Mouse (Mus musculus) MEL (cell line): Measurements from ENCODE around the gene Sstr3. TPM values are rescaled to one million over a fixed set of nuclear protein-coding genes. Genes with fewer than 3 reads are reported as not detected.

Experiments
- DNase-seq: peaks from one replicate; pipeline ENCODE4 v3.0.0; 2011; ENCODE audit warnings: low read depth, low spot score
- H3K27ac ChIP-seq: 2 replicates; pipeline ENCODE4 v1.5.1; 2012; ENCODE audit warnings: low read depth, mild to moderate bottlenecking, control low read depth, low read length, moderate library complexity; ENCODE audit not compliant: control insufficient read depth
- H3K27me3 ChIP-seq, 2 experiments: fragments of 150-350 bp in 1 of 2; sonication (generic) in 1 of 2; 2 replicates each; pipeline ENCODE4 v1.6.1; 2012; ENCODE audit warnings: low read length in 2 of 2, mild to moderate bottlenecking in 2 of 2, improper control_type of control experiment in 1 of 2, moderate library complexity in 1 of 2; ENCODE audit not compliant: insufficient read depth in 2 of 2, control insufficient read depth in 1 of 2
- H3K36me3 ChIP-seq, 2 experiments: 2 replicates each; pipeline ENCODE4 v1.6.1; 2012 to 2014; ENCODE audit warnings: low read length in 2 of 2, improper control_type of control experiment in 1 of 2, inconsistent platforms in 1 of 2, mild to moderate bottlenecking in 1 of 2; ENCODE audit not compliant: insufficient read depth in 2 of 2, control insufficient read depth in 1 of 2
- H3K4me1 ChIP-seq, 2 experiments: fragments of 150-350 bp in 1 of 2; sonication (generic) in 1 of 2; 2 replicates each; pipeline ENCODE4 v1.6.1; 2012; ENCODE audit warnings: low read length in 2 of 2, improper control_type of control experiment in 1 of 2, mild to moderate bottlenecking in 1 of 2; ENCODE audit not compliant: insufficient read depth in 2 of 2, control insufficient read depth in 1 of 2
- H3K4me3 ChIP-seq, 2 experiments: fragments of 150-350 bp in 1 of 2; sonication (generic) in 1 of 2; 2 replicates each; pipeline ENCODE4 v1.5.1; 2012; ENCODE audit warnings: low read depth in 2 of 2, low read length in 2 of 2, mild to moderate bottlenecking in 2 of 2, moderate library complexity in 2 of 2, control low read depth in 1 of 2, improper control_type of control experiment in 1 of 2; ENCODE audit not compliant: control insufficient read depth in 1 of 2, insufficient read depth in 1 of 2
- H3K79me2 ChIP-seq: 2 replicates; pipeline ENCODE4 v1.6.1; 2012; ENCODE audit warnings: mild to moderate bottlenecking, low read length, moderate library complexity; ENCODE audit not compliant: control insufficient read depth, poor library complexity, insufficient read depth
- H3K9ac ChIP-seq: 2 replicates; pipeline ENCODE4 v1.6.1; 2012; ENCODE audit warnings: low read depth, mild to moderate bottlenecking, control low read depth, low read length, moderate library complexity; ENCODE audit not compliant: control insufficient read depth, poor library complexity, severe bottlenecking
- H3K9me3 ChIP-seq: fragments of 150-350 bp; sonication (generic); replicated peaks from 2 replicates; pipeline ENCODE4 v1.6.1; 2012; ENCODE audit warnings: mild to moderate bottlenecking, low read length, improper control_type of control experiment, moderate library complexity; ENCODE audit not compliant: insufficient read depth
- ETS1 ChIP-seq: IDR thresholded peaks from 2 replicates; pipeline ENCODE4 v1.6.1; 2012; ENCODE audit warnings: low read depth, mild to moderate bottlenecking, inconsistent platforms, low read length, improper control_type of control experiment, moderate library complexity
- GATA1 ChIP-seq: IDR thresholded peaks from 2 replicates; pipeline ENCODE4 v1.6.1; 2011; ENCODE audit warnings: low read depth, low read length, improper control_type of control experiment
- HCFC1 ChIP-seq: IDR thresholded peaks from 2 replicates; pipeline ENCODE4 v1.6.1; 2012; ENCODE audit warnings: low read depth, mild to moderate bottlenecking, inconsistent platforms, low read length, improper control_type of control experiment, moderate library complexity
- JUND ChIP-seq: IDR thresholded peaks from 2 replicates; pipeline ENCODE4 v1.6.1; 2011; ENCODE audit warnings: low read depth, mild to moderate bottlenecking, improper control_type of control experiment, low read length
- MAX ChIP-seq: IDR thresholded peaks from 2 replicates; pipeline ENCODE4 v1.6.1; 2011; ENCODE audit warnings: low read length, improper control_type of control experiment
- MYB ChIP-seq: IDR thresholded peaks from 2 replicates; pipeline ENCODE4 v1.6.1; 2011; ENCODE audit warnings: mild to moderate bottlenecking, low read depth, low read length, improper control_type of control experiment
- NRF1 ChIP-seq: IDR thresholded peaks from 2 replicates; pipeline ENCODE4 v1.6.1; 2014; ENCODE audit warnings: low read depth, mild to moderate bottlenecking, inconsistent platforms, low read length, improper control_type of control experiment, moderate library complexity; ENCODE audit not compliant: poor library complexity, insufficient read depth, severe bottlenecking
- POLR2A ChIP-seq, 2 experiments: IDR thresholded peaks; 2 replicates each; pipeline ENCODE4 v1.6.1; 2011 to 2012; ENCODE audit warnings: low read length in 2 of 2, mild to moderate bottlenecking in 2 of 2, control low read depth in 1 of 2, improper control_type of control experiment in 1 of 2, low read depth in 1 of 2, moderate library complexity in 1 of 2; ENCODE audit not compliant: control insufficient read depth in 1 of 2, insufficient read depth in 1 of 2, poor library complexity in 1 of 2
- RAD21 ChIP-seq: IDR thresholded peaks from 2 replicates; pipeline ENCODE4 v1.6.1; 2011; ENCODE audit warnings: mild to moderate bottlenecking, low read depth, low read length, improper control_type of control experiment
- RCOR1 ChIP-seq: IDR thresholded peaks from 2 replicates; pipeline ENCODE4 v1.6.1; 2012; ENCODE audit warnings: low read depth, mild to moderate bottlenecking, inconsistent platforms, low read length, improper control_type of control experiment
- SIN3A ChIP-seq: IDR thresholded peaks from 2 replicates; pipeline ENCODE4 v1.6.1; 2012; ENCODE audit warnings: low read length, improper control_type of control experiment, inconsistent platforms
- TBP ChIP-seq: IDR thresholded peaks from 2 replicates; pipeline ENCODE4 v1.8.0; 2011; ENCODE audit warnings: low read depth, low read length, improper control_type of control experiment
- UBTF ChIP-seq: IDR thresholded peaks from 2 replicates; pipeline ENCODE4 v1.6.1; 2012; ENCODE audit warnings: low read depth, mild to moderate bottlenecking, inconsistent platforms, low read length, improper control_type of control experiment, moderate library complexity, borderline replicate concordance; ENCODE audit not compliant: insufficient read depth
- USF1 ChIP-seq: IDR thresholded peaks from 2 replicates; pipeline ENCODE4 v1.6.1; 2014; ENCODE audit warnings: low read depth, mild to moderate bottlenecking, inconsistent platforms, low read length, improper control_type of control experiment, moderate library complexity
- USF2 ChIP-seq, 2 experiments: IDR thresholded peaks; 2 replicates each; pipeline ENCODE4 v1.6.1; 2011 to 2012; ENCODE audit warnings: improper control_type of control experiment in 2 of 2, low read length in 2 of 2, borderline replicate concordance in 1 of 2, inconsistent platforms in 1 of 2, low read depth in 1 of 2, mild to moderate bottlenecking in 1 of 2; ENCODE audit not compliant: insufficient read depth in 1 of 2
- ZC3H11A ChIP-seq: IDR thresholded peaks from 2 replicates; pipeline ENCODE4 v1.6.1; 2012; ENCODE audit warnings: low read depth, mild to moderate bottlenecking, inconsistent platforms, low read length, improper control_type of control experiment
- ZKSCAN1 ChIP-seq: IDR thresholded peaks from 2 replicates; pipeline ENCODE4 v1.6.1; 2012; ENCODE audit warnings: low read depth, mild to moderate bottlenecking, inconsistent platforms, low read length, improper control_type of control experiment, moderate library complexity
- ZMIZ1 ChIP-seq: IDR thresholded peaks from 2 replicates; pipeline ENCODE4 v1.6.1; 2012; ENCODE audit warnings: low read depth, mild to moderate bottlenecking, inconsistent platforms, low read length, improper control_type of control experiment, moderate library complexity
- ZNF384 ChIP-seq: IDR thresholded peaks from 2 replicates; pipeline ENCODE4 v1.6.1; 2012; ENCODE audit warnings: low read depth, mild to moderate bottlenecking, inconsistent platforms, low read length, improper control_type of control experiment
- polyA plus RNA-seq, 2 experiments: library from polyadenylated mRNA; stranded (reverse) in 1 of 2; unstranded in 1 of 2; fragments of >175 nt in 1 of 2; fragments of >200 nt in 1 of 2; gene quantifications; 2 replicates each; pipeline versions ENCODE4 v1.2.1 to v1.2.4; 2012; ENCODE audit warnings: low replicate concordance in 2 of 2, low read depth in 1 of 2; ENCODE audit not compliant: insufficient read length in 2 of 2, insufficient read depth in 1 of 2, missing spikeins in 1 of 2
- total RNA-seq: library from RNA; depleted of rRNA; stranded (reverse); fragments of 300-350 nt; gene quantifications from 2 replicates; pipeline ENCODE4 v1.2.3, GENCODE M21; 2012

The Sstr3 gene
- total and polyA plus RNA-seq, 3 experiments: not detected

GRCm38 (mm10) chr15:78531451-78531720, 13.1 kb downstream of the Sstr3 start:
- no peak overlapping the region for H3K27ac ChIP-seq
- no peaks in the 10 kb centered on the region for H3K9me3 ChIP-seq
- no peak overlapping the region for H3K4me3 ChIP-seq
- peaks cover 0 to 3% of the 10 kb centered on the region in 2 experiments; a peak in 1 of 4 replicates for H3K36me3 ChIP-seq
- no peak for DNase-seq
- TF ChIP-seq POLR2A (IDR thresholded peaks at IDR 0.05; ENCODE audit: control insufficient read depth in 1 of 2, insufficient read depth in 1 of 2, low read depth in 1 of 2, low read length in 2 of 2, poor library complexity in 1 of 2) (no peak), RAD21 (no peak), RCOR1 (no peak), TBP (no peak), ETS1 (no peak), MAX (no peak), MYB (no peak), HCFC1 (no peak), USF1 (no peak), UBTF (no peak), SIN3A (no peak), USF2 (IDR thresholded peaks at IDR 0.05; ENCODE audit: borderline replicate concordance in 1 of 2, insufficient read depth in 1 of 2, low read depth in 1 of 2, low read length in 2 of 2) (no peak), ZNF384 (no peak), ZC3H11A (no peak), NRF1 (no peak), ZKSCAN1 (no peak)
- no peaks in the 10 kb centered on the region for H3K79me2 ChIP-seq
- no peaks in the 10 kb centered on the region; a peak in 1 of 4 replicates for H3K4me1 ChIP-seq
- H3K27me3 ChIP-seq: peaks cover 1 to 2% of the 10 kb centered on the region in 2 experiments; a peak in 1 of 4 replicates
- no peak overlapping the region for H3K9ac ChIP-seq

- H3K9ac ChIP-seq: peak within 1 kb of the TSS; percentile 50
- H3K4me3 ChIP-seq: peak within 1 kb of the TSS; percentile 40 to 50
- H3K27ac ChIP-seq: no peak within 1 kb of the TSS
- no peak for DNase-seq
- H3K36me3 ChIP-seq: peaks cover 0 to 3% of the 10 kb centered on the region in 2 experiments; a peak in 1 of 4 replicates
- no peaks in the 10 kb centered on the region for H3K9me3 ChIP-seq
- H3K79me2 ChIP-seq: no peaks in the 10 kb centered on the region
- H3K27me3 ChIP-seq: peaks cover 1 to 2% of the 10 kb centered on the region in 2 experiments; a peak in 1 of 4 replicates
- H3K4me1 ChIP-seq: no peaks in the 10 kb centered on the region; a peak in 1 of 4 replicates
- no peak for TF ChIP-seq GATA1
- TF ChIP-seq ZMIZ1: no peak
- no peak for TF ChIP-seq JUND
- no peak for TF ChIP-seq USF1
- no peak for TF ChIP-seq NRF1
- TF ChIP-seq ZC3H11A: no peak
Measured at GRCm38 (mm10) chr15:78530671-78531450, 13.6 kb downstream of the Sstr3 start, which contains the start of gene C1qtnf6. Gene C1qtnf6, minus strand, starts transcription at chr15:78531416.
